Mouse (Mus musculus): ENCODE data around the gene Slc4a4. TPM values are rescaled to one million over a fixed set of nuclear protein-coding genes. Genes with fewer than 3 reads are reported as not detected.
"Not testable (repeated sequence)": the region's sequence is repeated elsewhere in the genome, so short reads cannot be mapped to it uniquely, and the experiment has no call there.

The Slc4a4 gene
- total RNA-seq, 2 experiments from 2014 or later, result 34.1 to 44.1 TPM

DNA sequence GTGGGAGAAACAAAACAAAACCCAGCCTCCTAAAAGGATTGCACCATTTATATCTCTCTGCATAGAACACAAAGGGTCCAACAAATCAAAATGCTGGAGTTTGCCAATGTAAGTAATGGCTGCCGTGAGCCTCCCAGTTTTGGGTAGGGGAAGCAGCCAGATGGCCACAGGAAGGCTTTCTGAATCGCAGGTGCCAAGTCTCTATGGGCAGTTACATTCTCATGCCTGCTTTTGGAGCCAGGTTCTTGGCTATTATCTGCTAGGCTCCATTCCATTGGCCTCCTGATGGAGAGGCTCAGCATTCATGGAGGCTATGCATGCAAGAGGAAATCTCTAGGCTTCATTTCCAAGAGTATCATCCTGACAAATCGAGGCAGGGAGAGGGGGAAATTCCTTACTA is 169.0 kb downstream of the Slc4a4 start:
- intact Hi-C loops (cut with DNase I), result no loop called here

DNA sequence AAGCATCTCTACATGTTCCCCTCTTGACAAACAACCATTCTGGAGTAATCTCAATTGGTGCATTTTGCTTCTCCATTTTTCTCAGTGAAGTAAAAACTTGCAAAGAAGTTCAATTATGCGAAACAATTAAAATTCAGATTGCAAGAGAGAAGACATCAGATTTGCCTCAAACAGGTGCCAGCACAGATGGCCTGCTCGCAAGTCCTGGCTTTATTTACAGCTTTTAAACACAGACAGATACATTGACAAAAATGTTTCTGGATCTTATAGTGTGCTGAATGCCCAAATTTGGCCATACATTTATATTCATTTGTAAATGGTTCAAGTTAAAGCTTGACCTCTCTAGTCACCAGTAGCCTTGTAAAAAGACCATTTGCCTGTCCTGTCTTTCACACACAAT is 169.8 kb downstream of the Slc4a4 start:
- no peak for DNase-seq
- intact Hi-C loops (cut with DNase I), result no loop called here

More for the DNA sequence above, 169.0 kb downstream of the Slc4a4 start:
- DNase-seq, result no peak

DNA sequence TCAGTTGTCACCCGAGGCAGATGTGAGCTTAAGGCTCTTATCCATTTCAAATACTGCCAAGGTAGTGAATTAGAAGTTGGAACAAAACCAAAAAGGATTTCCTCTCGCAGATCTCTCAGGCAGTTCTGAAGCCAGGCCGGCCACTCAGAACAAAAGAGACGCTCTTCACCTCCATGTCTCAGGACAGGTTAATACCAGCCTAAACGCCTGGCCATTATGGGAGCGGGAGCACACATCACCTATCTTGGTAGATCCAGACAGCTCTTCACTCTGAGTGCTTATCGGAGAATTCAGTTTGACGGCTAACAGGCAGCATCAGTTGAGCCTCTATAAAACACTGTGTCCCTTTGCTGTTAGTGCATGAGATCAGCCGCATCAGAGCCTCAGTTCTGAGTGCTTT is 174.5 kb downstream of the Slc4a4 start:
- no peak for DNase-seq
- intact Hi-C loops (cut with DNase I), result no loop called here

DNA sequence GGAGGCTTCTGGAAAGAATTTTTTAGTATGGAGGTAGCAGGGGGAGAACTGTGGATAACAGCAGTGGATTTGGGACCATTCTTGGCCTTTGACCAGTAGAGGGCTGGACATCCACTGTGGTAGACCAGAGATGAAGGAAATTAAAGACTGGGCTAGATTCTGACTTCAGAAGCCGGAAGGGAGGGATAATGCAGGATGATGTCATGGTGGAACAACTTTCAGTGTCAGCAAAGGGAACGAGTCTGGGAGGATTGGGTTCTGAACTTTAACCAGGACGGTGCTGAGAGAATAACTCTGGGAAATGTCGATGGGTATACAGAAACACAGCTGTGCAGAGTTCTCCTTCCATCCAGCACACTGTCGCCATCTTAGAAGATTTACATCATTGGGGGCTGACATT is 175.7 kb downstream of the Slc4a4 start:
- intact Hi-C loops (cut with DNase I), result no loop called here

DNA sequence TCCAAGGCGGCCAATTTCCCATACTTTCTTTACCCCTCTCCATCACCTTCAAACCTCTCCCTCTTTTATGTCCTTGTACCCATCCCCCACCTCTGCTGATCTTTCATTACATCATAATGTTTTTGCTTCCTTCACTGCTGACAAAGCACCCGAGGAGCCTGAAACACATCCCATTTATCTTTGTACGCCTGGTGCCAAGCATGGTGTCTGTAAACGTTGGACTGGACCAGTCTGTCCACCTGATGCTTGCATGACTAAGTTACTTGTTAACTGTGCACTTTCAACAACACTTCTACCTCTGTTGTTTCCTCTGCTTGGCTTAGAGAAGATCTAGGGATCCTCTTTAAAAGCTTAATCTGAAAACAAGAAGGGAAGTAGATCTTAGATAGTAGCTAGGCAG is 180.5 kb downstream of the Slc4a4 start:
- DNase-seq, result no peak
- intact Hi-C loops (cut with DNase I), result no loop called here

More for the DNA sequence above, 175.7 kb downstream of the Slc4a4 start:
- DNase-seq, result no peak

DNA sequence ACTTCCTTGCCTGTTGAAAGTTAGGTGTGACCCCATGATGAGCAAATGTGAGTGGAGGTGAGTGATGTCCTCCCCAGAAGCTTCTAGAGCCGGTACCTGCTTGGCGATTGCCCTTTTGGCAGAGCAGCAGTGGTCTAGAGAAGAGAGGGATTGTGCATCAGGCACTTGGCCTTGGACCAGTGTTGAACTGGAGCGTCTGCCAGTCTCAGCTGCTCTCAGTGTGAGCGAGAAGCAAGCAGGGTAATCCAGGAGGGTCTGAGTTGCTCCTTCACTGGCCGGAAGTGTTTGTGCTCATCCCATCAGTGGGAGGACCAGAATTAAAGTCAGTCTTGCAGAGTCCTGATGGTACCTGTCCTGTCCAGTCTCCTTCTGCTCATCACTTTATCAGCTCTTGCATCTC is 181.5 kb downstream of the Slc4a4 start:
- intact Hi-C loops (cut with DNase I), result no loop called here
- no peak for DNase-seq

DNA sequence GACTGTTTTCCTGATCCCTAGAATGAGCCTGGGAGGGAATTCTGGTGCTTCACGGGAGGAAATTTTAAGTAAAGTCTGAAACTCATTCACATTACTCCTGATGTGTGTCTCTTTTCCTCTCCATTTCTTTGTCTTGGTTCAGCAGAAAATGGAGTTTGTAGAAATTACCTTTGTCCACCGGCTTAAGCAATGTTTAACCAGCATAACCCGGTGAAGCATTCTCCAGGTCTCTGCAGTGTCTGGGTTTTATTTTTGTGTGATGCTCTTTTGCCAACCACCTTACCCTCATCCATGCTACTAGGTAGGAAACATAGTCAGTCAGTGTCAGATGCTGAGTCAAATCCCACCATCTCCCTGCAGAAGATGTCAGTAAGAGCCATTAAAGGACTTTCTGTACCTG is 183.4 kb downstream of the Slc4a4 start:
- DNase-seq, result no peak
- intact Hi-C loops (cut with DNase I), result no loop called here

DNA sequence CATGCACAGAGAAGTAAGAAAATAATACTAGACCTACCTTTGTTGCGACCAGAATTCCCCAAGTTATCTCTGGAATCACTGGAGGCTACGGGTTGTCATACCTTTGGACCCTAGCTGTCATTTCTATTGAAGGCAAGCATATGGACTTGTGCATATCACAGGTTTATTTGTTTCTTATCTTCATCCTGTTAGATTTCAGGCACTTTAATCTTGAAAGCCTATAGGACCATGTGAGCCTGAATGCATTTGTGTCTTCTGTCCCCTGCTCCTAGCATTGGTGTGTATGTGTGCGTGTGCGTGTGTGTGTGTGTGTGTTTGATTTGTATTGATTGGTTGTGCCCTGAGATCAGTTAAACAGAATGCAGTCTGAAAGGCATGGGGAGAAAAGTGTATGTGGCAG is 185.3 kb downstream of the Slc4a4 start:
- intact Hi-C loops (cut with DNase I), result no loop called here
- no peak for DNase-seq

DNA sequence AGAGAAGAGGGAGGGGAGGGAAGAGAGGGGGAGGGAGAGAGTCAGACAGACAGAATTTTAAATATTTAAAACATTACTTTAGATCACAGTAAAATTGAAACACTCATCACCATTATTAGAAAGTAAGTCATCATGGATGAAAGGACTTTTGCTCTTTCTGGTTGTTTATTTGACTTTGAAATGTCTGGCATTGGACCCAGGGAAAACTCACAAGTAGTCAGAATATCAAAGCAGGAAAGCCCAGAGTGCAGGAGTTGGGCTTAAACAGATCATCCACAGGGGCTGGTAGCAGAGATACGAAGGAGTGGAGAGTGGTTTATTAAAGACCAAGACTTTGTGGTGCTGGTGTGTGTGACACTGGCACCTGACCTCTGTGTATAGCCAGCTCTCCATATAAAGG is 191.1 kb downstream of the Slc4a4 start:
- no peak for DNase-seq
- intact Hi-C loops (cut with DNase I), result no loop called here

DNA sequence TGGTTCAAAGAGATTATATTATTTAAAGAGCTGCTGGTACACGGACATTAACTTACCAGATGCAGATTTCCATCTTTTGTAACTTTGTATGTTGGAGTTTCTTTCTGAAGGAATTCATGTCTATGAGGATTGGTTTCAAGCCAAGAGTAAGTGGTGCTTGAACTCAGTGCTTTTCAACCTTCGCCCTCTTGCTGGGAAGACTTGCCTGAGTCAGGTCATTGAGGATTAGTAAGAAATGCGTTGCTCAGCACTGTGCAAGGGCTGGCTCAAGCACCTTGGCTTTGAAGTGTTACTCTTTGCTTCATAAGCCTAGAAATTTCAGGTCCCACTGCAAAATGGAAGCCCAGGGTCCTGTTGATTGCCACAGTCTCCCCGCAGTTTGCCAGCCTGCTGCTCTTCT is 196.9 kb downstream of the Slc4a4 start:
- no peak for DNase-seq
- intact Hi-C loops (cut with DNase I), result no loop called here

DNA sequence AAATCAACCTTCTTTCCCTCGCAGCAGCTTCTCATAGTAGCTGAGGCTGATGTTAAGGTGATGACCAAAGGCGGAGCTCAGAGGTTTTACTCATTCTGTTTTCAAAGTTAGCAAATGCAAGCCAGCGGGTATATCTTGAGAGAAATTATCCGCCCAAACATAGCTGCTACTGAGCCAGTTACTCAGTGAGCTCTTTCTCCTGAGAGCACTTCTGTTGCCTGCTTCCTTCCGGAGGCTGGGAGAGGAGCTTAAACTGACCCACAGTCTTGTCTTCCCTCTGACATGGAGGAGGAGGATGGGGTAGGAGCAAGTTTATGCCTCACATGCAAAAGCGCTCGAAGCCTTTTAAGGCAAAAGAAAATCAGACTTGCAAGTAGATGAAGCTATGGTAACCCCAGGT is 201.3 kb downstream of the Slc4a4 start:
- no peak for DNase-seq
- intact Hi-C loops (cut with DNase I), result no loop called here

DNA sequence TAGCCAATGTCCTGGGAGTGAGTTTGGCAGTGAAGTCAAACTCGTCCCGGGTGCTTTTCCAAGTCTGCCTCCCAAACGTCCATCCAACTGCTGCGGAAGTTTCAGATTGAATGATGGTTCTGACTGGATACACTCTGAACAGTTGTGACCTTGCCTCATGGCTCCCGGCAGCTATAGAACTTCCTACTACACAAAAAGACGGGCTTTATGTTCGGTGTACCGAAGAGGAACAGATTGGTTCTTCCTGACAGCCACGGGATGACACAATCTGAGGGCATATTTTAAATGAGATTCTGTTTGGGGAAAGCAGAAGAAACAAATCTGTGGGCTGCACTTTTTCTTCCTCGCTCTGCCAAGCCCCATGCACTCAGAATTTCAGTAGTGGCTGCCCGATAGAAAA is 201.8 kb downstream of the Slc4a4 start:
- intact Hi-C loops (cut with DNase I), result no loop called here
- DNase-seq, result no peak

DNA sequence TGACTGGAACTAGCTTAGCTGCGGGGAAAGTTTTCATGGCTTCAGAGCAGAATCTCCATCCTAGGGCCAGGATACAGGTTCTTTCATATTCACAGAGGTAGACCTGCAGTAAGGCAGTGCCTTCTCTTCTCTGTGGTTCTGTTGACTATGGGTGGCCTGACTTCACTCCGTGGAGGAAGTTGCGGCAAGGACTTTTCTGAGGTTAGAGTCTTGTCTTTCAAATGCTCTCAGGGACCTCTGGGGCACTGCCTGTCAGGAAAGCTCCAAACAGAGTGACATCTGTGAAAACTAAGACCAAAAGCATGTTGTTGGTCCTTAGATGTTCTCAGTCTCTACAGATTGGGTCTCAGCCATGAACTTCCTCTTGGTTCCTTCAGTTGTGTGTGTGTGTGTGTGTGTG is 203.5 kb downstream of the Slc4a4 start:
- intact Hi-C loops (cut with DNase I), result no loop called here
- DNase-seq, result no peak

DNA sequence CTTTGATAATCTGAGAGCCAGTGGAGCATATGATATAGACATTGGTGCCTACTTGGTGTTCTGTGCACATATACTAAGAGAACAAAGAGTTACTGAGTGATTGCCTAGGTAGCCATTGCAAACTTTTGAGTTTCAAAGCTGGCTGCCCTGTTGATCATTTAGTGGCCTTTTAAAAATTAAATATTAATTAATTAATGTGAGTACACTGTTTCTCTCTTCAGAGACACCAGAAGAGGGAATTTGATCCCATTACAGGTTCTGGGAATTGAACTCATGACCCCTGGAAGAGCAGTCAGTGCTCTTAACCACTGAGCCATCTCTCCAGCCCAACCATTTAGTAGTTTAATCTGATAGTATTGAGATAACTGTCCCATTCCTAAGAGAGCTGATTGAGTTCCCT is 209.8 kb downstream of the Slc4a4 start:
- no peak for DNase-seq
- intact Hi-C loops (cut with DNase I), result no loop called here

DNA sequence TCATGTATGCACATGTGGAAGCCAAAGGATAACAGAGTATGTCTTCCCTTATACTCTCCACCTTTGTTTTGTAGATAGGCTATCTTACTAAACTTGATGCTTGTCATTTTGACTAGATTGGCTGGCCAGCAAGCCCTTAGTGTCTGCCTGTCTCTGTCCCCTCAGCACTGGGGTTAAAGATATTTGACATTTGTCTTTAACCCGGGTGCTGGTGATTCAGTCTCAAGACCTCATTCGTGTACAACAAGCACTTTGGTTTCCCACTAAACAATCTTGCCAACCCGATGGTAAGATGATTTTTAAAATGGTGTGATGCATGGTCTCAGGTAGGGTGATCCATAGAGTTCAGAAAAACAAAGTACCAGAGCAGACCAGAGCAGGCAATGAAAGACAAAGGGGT is 210.7 kb downstream of the Slc4a4 start:
- DNase-seq, result no peak
- intact Hi-C loops (cut with DNase I), result no loop called here

DNA sequence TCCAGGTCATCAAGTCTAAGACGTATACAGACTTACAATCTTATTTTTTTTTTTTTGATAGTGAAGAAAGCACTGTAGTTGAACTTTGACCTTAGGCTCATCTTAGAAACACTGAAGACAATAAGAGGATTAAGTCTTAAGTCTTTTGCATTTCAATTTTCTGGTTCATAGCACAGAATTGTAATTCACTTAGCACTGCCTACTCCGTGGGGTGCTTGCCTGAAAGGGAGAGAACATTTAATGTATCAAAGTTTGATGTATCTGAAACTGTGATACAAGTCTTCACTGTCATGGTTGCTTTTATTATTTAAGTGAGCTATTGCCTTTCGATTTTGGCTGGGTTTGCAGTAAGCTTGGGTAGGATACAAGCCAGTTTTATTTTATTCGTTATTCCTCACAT is 211.5 kb downstream of the Slc4a4 start:
- intact Hi-C loops (cut with DNase I), result no loop called here

DNA sequence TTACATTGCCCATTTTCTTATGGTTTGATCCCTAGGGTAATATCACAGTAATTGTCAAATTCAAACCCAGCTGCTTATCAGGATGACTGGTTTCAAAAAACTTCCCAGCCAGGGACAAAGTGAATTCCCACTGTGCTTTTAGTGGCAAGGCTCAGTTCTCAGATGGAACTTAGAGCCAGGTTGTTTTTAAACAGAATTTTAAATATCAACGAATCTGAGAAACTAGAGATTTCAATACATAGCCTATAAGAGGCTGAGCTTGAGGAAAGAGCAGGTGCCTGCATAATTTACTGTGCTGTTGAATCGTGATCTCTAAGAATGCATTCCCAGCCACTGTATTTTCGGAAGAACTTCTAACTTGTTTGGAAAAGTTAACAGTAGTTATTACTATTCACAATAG is 213.3 kb downstream of the Slc4a4 start:
- intact Hi-C loops (cut with DNase I), result no loop called here
- no peak for DNase-seq

More for the DNA sequence above, 211.5 kb downstream of the Slc4a4 start:
- DNase-seq, result no peak

DNA sequence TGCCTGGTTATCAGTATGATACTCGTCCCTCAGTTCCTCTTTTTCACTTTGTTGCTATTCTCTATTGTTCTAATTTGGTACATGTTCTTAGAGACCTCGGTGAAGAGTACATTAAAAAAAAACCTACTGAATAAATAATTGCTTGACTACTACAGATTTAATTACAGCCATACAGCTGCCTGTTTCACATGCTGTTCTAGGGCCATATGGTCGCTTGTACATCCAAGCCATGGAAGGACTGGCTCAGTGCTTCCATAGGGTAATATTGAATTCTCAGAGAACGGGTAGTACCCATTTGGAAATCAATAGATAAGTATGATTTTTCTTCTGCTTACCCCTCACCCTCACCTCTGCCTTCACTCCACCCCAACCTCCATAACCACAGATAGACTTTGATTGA is 215.9 kb downstream of the Slc4a4 start:
- intact Hi-C loops (cut with DNase I), result no loop called here
- no peak for DNase-seq

DNA sequence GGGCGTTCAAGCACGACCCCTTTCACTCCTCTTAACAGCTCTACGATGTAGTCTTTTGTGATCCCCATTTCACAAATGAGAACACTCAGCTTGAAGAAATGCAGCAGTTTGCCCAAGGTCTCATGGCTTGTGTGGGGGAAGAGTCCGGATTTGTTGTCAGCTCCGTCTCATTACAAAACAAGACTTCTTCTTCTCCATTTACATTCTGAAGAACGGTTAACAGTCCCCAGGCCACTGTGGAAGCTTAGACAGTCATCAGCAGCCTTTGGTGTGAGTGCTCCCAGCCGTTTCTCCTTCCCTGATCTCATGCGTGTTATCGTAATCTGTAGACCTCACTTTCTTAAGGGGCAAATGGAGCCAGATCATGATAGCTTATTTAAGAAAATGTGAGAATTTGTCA is 218.7 kb downstream of the Slc4a4 start:
- intact Hi-C loops (cut with DNase I), result no loop called here
- no peak for DNase-seq

DNA sequence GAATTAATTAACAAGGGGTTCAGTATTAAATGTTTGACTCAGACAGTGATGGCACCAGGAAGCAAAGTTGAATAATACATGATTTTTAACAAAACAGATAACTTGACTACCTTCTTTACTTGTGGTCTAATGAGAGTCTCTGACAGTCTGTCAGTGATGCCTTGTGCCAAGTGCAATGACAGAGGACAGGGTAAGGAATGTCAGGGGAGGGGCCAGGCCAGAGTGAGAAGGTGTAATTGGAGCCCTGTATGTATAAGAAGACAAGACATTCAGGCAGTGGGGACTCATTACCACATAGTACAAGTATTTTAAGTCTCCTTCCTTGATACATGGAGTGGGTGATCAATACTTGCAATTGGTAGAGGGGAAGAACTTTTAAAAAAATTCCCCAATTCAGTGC is 219.6 kb downstream of the Slc4a4 start:
- no peak for DNase-seq
- intact Hi-C loops (cut with DNase I), result loop anchor here (1.0 kb wide), 1 partner anchor 31 kb away; no protein-coding TSS in a partner anchor

DNA sequence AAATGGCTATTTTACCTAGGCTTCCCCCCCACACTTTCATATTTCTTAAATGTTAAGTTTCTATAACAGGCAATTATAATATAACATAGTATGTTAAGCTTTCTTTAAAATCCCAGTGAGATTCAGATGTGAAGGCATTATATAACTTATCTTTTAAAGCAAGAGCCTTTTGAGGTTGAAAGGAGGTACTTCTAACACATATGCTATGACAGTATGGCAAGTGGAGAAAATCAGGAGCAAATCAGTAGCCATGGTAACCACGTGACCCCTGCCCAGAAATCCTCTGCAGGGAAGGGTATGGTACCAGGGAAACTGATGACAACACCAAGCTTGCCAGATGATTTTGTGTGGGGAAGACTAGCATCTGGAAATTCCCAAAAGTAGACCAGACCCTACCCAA is 222.2 kb downstream of the Slc4a4 start:
- intact Hi-C loops (cut with DNase I), result no loop called here
- no peak for DNase-seq

DNA sequence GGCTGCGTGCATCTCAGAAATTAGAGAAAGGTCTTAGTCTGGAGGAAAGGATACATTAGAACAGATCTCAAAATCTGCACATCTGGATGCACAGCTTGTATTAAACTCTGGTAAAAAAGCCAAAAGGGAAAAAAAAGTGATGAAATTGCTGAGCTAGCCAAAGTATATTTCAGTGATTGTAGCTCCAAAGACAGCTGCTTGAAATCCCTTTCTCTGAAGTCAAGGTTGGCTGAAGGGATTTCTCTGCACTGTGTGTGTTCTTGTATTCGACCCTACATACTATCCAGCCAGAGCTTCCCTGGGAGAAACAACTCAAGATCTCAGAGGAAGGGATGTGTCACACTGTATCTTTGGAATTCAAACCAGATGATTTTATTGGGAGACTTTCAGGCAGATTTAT is 223.2 kb downstream of the Slc4a4 start:
- peak in 1 of 2 experiments; percentile 14 for DNase-seq
- intact Hi-C loops (cut with DNase I), result no loop called here

DNA sequence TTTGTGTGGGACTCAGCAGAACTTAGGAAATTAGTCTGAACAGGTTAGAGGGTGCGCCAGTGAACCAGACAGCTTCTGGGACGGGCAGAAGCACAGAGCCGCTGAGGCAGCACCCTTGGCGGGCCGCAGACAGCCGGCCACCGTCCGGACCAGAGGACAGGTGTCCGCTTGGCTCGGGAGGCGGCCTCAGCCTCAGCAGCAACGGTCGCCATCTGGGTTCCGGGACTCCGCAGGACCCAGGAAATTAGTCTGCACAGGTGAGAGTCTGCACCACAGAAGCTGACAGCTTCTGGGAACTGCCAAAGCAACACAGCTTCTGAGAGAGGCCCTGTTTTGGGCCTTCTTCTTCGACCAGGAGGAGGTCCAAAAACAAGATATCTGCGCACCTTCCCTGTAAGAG is 225.4 kb downstream of the Slc4a4 start:
- intact Hi-C loops (cut with DNase I); DNase-seq: not testable (repeated sequence)

DNA sequence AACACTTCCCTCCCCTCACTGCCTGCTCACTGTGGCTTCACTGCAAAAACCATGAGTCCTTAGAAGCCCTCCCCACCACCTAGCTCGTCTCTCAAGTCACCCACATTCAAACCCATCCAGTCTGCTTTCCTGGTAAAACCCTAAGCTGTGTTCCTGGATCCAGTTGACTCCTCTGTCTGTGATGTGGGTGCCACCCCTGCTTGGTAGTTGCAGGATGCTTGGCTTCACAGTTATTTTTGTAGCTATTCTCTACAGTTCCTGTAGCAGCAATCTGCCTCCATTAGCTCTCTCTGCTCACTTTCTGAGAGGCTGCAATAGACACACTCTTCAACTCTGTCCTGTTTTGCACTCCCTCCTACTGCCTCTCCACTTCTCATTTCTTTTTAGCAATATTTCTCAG is 234.3 kb downstream of the Slc4a4 start:
- intact Hi-C loops (cut with DNase I), result no loop called here
- no peak for DNase-seq
